Mouse (Mus musculus): ENCODE results near the gene Rbms1.

GRCm38 (mm10) chr2:60883043-60883365 lies 80.0 kb downstream of the Rbms1 start:
- TF ChIP-seq CTCF (IDR thresholded peaks at IDR 0.05; ENCODE audit: control insufficient read depth, insufficient read depth, insufficient read length) (no peak), MAX (IDR thresholded peaks at IDR 0.05) (no peak), USF1 (IDR thresholded peaks at IDR 0.05; ENCODE audit: low read depth) (no peak), MYOG (IDR thresholded peaks at IDR 0.05; ENCODE audit: control insufficient read depth, extremely low read depth, insufficient read length) (no peak)

All from C2C12 (cell line).